Mouse (Mus musculus): ENCODE results near the gene Rps6kl1. TPM values are rescaled to one million over a fixed set of nuclear protein-coding genes. Genes with fewer than 3 reads are reported as not detected.

Rps6kl1 gene
- polyA plus RNA-seq (2012; rRNA removed): 1.1 and 1.4 TPM in 2 replicates

DNA sequence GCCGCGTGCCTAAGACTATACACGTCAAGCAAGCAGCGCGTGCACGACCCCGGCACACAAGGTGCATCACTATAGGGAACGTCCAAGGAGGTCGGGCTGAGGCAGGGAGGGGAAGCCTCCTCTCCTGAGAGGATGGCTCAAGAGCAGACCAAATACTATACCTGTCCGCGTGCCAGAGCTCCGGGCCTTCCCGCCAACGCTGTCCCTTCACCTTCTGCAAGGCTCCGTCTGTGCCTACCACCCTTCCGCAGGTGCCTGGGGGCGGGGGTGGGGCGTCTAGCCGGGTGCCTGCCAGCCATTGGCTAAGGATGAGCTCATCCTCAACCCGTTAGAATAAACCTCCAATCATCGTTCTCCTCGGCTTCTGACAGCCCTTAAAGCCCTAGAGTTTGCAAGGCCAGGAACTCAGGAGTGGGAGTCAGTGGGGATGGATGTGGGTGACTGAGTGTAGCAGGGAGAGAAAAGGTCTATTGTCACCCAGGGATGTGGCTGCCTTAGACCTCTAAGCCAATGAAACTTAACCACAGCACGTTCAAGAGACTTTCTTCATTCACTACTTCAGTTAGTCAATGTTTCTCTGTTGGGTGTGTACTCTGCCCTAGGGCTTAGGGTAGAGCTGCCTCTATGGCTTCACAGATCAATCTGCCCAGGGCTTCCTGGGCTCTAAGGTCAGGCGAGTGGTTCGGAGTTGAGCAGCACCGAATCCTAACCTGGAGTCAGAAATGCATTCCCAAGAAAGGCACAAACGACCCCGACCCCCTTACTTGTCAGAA is at the start of gene Rps6kl1:
Rps6kl1 (minus strand) TSS at position 263 of the 773 bp plus-strand sequence.
- peaks cover 4% of the 10 kb centered on the region; the same call in 1 of the 2 replicates for H3K4me1 ChIP-seq (ENCODE audit: control insufficient read depth, insufficient read depth, low read length)
- DNase-seq: no peak
- 18% methylated on average over 28 of the region's 28 CpGs for WGBS
- TF ChIP-seq CTCF (IDR thresholded peaks at IDR 0.05; ENCODE audit: insufficient read depth, low read length) (no peak), POLR2A (IDR thresholded peaks at IDR 0.05; ENCODE audit: borderline replicate concordance, extremely low read depth, low read depth, low read length) (no peak)
- H3K4me3 ChIP-seq (replicated peaks; ENCODE audit: extremely low read depth, low read depth, low read length): peak within 1 kb of the TSS; percentile 22

DNA sequence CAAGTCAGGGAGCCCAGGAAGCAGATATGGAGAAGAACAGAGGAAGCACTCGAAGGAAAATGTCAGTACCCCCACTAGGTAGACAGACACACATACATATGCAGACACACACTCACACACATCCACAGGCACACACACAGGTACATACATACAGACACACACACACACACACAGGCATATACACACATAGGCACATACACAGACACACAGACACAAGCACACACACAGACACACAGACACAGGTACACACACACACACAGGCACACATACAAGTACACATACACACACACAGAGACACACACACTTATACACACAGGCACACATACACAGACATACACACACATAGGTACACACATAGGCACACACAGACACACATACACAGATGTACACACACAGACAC is 48.9 kb upstream of the Rps6kl1 start:
- 76% methylated on average over 1 of the region's 1 CpGs for WGBS
- no peak for DNase-seq
- H3K4me3 ChIP-seq (replicated peaks; ENCODE audit: extremely low read depth, low read depth, low read length): no peak overlapping the region
- TF ChIP-seq CTCF (IDR thresholded peaks at IDR 0.05; ENCODE audit: insufficient read depth, low read length) (no peak), POLR2A (IDR thresholded peaks at IDR 0.05; ENCODE audit: borderline replicate concordance, extremely low read depth, low read depth, low read length) (no peak)
- H3K4me1 ChIP-seq (ENCODE audit: control insufficient read depth, insufficient read depth, low read length): no peaks in the 10 kb centered on the region

DNA sequence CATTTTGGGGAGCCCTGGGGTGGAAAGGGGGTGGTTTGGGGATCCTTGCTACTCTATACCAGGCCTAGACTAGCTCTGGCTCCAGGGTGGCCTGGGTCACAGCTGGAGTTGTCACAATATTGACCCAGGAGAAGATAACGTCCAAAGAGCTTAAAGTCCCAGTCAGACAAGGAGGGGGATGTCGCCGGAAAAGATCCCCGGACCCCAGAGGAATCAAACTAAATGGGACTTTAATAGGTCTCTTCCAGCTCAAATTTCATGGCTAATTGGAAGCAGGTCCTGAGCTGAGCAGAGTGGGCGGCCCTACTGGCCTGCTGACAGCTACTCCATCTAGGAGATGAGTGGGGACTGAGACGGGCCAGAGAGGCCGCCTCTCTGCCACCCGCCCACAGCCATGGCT is 46.9 kb upstream of the Rps6kl1 start:
- no peak for DNase-seq
- WGBS: 60% methylated on average over 8 of the region's 8 CpGs
- H3K4me1 ChIP-seq (ENCODE audit: control insufficient read depth, insufficient read depth, low read length): no peaks in the 10 kb centered on the region
- TF ChIP-seq CTCF (IDR thresholded peaks at IDR 0.05; ENCODE audit: insufficient read depth, low read length): no peak
- no peak for TF ChIP-seq POLR2A (IDR thresholded peaks at IDR 0.05; ENCODE audit: borderline replicate concordance, extremely low read depth, low read depth, low read length)
- H3K4me3 ChIP-seq (replicated peaks; ENCODE audit: extremely low read depth, low read depth, low read length): no peak overlapping the region

DNA sequence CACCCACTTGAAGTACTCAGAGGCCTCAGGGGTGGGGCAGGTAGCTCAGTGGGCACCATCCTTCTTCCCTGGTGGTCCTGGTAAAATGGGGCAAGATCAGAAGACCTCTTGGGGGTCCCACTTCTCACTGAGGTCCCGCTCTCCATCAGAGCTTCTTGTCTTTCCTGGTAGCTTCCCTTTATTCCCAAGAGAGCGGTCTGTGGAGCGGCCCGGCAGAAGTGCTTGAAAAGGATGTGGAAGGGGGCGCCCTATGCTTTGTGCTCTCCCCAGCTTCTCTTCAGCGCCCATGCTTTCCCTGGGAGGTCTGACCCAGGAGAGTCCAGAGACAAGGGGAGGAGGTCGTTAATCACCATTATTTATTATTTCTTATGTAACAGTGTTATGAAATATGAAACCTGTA is 46.3 kb upstream of the Rps6kl1 start:
- Histone ChIP-seq H3K4me1 (ENCODE audit: control insufficient read depth, insufficient read depth, low read length) (peaks cover 3% of the 10 kb centered on the region), H3K4me3 (replicated peaks; ENCODE audit: extremely low read depth, low read depth, low read length) (no peak overlapping the region)
- 81% methylated on average over 7 of the region's 7 CpGs for WGBS
- TF ChIP-seq POLR2A (IDR thresholded peaks at IDR 0.05; ENCODE audit: borderline replicate concordance, extremely low read depth, low read depth, low read length): no peak
- no peak for TF ChIP-seq CTCF (IDR thresholded peaks at IDR 0.05; ENCODE audit: insufficient read depth, low read length)
- no peak for DNase-seq

DNA sequence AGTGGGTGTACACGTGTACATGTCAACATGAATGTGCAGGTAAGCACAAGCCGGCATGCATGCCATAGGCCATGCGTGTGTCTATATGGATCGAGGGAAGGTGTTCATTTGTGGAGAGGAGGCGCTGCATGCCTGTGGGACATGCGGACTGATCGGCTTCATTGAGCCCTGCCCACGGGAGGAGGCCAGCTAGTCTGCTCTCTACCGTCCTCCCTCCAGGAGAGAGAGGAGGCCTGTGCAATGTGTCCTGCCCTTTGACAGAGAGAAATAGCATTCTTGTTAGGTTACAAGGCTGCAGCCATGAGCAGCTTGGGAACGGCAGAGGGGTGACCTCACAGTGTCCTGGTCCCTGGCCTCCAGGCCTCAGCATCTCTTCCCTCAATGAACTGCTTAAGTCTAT is 45.1 kb upstream of the Rps6kl1 start:
- no peak for DNase-seq
- TF ChIP-seq POLR2A (IDR thresholded peaks at IDR 0.05; ENCODE audit: borderline replicate concordance, extremely low read depth, low read depth, low read length) (no peak), CTCF (IDR thresholded peaks at IDR 0.05; ENCODE audit: insufficient read depth, low read length) (no peak)
- WGBS: 89% methylated on average over 10 of the region's 10 CpGs
- no peak overlapping the region for H3K4me3 ChIP-seq (replicated peaks; ENCODE audit: extremely low read depth, low read depth, low read length)
- peaks cover 5% of the 10 kb centered on the region for H3K4me1 ChIP-seq (ENCODE audit: control insufficient read depth, insufficient read depth, low read length)

DNA sequence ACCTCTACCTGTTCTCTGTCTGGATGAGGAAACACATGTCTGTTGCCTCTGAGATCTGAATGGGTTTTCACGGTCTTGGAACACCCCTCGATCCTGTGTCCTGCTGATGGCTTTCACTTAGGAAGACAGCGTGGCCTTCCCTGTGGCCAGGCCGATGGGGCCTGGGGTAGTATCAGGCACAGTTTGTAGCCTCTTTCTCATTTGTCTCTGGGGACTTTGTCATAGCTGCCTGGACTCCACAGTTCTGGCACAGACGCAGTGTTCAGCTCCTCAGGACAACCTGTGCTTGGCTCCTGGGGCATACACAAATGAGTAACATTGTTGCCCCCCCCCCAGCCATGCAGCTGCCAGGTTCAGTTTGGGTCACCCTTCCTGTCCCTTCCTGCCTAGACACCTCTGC is 44.0 kb upstream of the Rps6kl1 start:
- 68% methylated on average over 5 of the region's 5 CpGs for WGBS
- Histone ChIP-seq H3K4me3 (replicated peaks; ENCODE audit: extremely low read depth, low read depth, low read length) (no peak overlapping the region), H3K4me1 (ENCODE audit: control insufficient read depth, insufficient read depth, low read length) (peaks cover 5% of the 10 kb centered on the region)
- no peak for DNase-seq
- TF ChIP-seq CTCF (IDR thresholded peaks at IDR 0.05; ENCODE audit: insufficient read depth, low read length): no peak

DNA sequence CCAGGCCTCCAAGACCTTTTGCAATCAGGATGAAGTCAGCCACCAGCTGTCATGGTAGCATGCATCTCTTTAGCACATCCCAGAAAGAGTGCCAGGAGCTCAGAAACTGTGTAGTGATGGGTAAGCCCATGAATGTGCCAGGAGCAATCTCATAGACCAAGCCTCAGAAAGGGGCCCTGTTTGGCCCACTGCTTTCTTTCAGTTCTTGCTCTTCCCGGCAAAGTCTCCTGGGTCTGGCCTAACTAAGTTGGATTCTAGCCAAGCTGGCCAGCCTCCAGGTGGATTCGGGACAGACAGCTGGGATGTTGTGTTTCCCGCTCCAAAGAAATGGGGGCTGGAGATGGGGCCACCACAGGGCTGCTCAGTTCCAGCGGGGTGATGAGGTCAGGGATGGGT is 43.6 kb upstream of the Rps6kl1 start:
- 29% methylated on average over 4 of the region's 4 CpGs for WGBS
- TF ChIP-seq POLR2A (IDR thresholded peaks at IDR 0.05; ENCODE audit: borderline replicate concordance, extremely low read depth, low read depth, low read length) (no peak), CTCF (IDR thresholded peaks at IDR 0.05; ENCODE audit: insufficient read depth, low read length) (no peak)
- H3K4me3 ChIP-seq (replicated peaks; ENCODE audit: extremely low read depth, low read depth, low read length): no peak overlapping the region
- peaks cover 5% of the 10 kb centered on the region for H3K4me1 ChIP-seq (ENCODE audit: control insufficient read depth, insufficient read depth, low read length)
- DNase-seq: no peak

DNA sequence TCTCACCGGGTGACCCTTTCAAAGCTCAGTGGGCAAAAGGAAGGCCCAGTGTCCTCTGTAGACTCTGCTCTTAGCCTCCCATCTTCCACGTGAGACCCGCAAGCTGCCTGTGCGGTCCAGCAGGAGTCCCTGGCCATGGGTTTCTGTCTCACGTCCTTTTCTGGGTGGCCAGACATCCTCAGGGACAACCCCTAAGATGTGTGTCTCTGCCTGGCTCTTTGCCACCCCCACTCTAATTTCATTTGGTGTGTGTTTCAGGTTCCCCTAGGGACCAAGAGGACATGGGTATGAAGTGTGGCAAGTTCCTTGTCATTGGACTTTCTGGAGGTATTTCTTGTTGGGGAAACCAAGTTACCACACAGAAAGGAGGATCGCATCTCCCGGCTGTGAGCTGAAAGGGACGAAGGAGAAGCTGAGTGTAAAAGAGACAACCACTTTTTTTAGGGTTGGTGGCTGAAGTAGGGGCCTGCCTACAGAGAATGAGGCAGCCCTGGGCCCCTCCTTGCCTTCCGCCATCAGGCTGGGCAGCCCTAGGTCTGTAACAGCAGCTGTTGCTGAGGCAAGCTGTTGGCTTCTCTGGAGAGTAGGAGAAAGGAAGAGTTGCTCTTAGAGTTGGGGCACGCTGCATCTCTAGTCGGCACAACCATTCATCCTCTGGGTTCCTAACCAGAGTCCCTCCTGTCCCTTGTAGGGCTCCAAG is 43.0 kb upstream of the Rps6kl1 start:
- TF ChIP-seq CTCF (IDR thresholded peaks at IDR 0.05; ENCODE audit: insufficient read depth, low read length) (no peak), POLR2A (IDR thresholded peaks at IDR 0.05; ENCODE audit: borderline replicate concordance, extremely low read depth, low read depth, low read length) (no peak)
- 84% methylated on average over 11 of the region's 11 CpGs for WGBS
- Histone ChIP-seq H3K4me1 (ENCODE audit: control insufficient read depth, insufficient read depth, low read length) (peaks cover 5% of the 10 kb centered on the region), H3K4me3 (replicated peaks; ENCODE audit: extremely low read depth, low read depth, low read length) (no peak overlapping the region)
- DNase-seq: no peak

DNA sequence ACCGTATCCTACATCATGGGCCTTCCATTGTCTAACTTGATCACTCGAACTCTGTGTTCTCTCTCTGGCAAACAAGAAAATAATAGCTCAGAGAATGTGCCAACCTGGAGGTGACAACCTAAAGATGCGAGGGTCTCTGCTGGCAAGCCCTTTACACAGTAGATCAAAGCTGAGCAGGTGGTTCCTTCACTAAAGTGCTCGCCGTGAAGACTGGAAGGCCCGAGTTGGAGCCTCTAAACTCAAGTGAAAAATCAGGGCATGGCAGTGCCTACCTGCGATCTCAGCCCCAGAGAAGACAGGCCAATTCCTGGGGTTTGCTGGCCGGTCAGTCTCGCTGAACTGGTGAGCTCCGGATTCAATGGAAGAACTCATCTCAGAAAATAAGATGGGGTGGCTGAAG is 42.1 kb upstream of the Rps6kl1 start:
- Histone ChIP-seq H3K4me3 (replicated peaks; ENCODE audit: extremely low read depth, low read depth, low read length) (no peak overlapping the region), H3K4me1 (ENCODE audit: control insufficient read depth, insufficient read depth, low read length) (peaks cover 5% of the 10 kb centered on the region)
- 81% methylated on average over 10 of the region's 10 CpGs for WGBS
- DNase-seq: no peak
- TF ChIP-seq POLR2A (IDR thresholded peaks at IDR 0.05; ENCODE audit: borderline replicate concordance, extremely low read depth, low read depth, low read length) (no peak), CTCF (IDR thresholded peaks at IDR 0.05; ENCODE audit: insufficient read depth, low read length) (no peak)

Data from lung, adult 2 months (tissue).